Mouse (Mus musculus) c-Kit-negative CD71-positive TER-119-positive erythroid progenitor cells, embryonic 14.5 days (primary cell): ENCODE results near the gene Zfp536.

Source experiments
- DNase-seq: peaks from one replicate; pipeline ENCODE4 v3.0.0-alpha.2; 2013; ENCODE audit warnings: low read depth, low spot score

The Zfp536 gene

GRCm38 (mm10) chr7:37556811-37557210, 216.6 kb downstream of the Zfp536 start:
- no peak for DNase-seq

GRCm38 (mm10) chr7:37554405-37554804, 219.0 kb downstream of the Zfp536 start:
- DNase-seq = no peak

GRCm38 (mm10) chr7:37553646-37554045, 219.8 kb downstream of the Zfp536 start:
- no peak for DNase-seq

GRCm38 (mm10) chr7:37552384-37552783, 221.1 kb downstream of the Zfp536 start:
- DNase-seq = no peak

- DNase-seq = no peak
Observed at GRCm38 (mm10) chr7:37548805-37549204, 224.6 kb downstream of the Zfp536 start.

GRCm38 (mm10) chr7:37544011-37544410, 229.4 kb downstream of the Zfp536 start:
- DNase-seq = no peak

GRCm38 (mm10) chr7:37542951-37543350, 230.5 kb downstream of the Zfp536 start:
- DNase-seq = no peak

GRCm38 (mm10) chr7:37531166-37531565, 242.3 kb downstream of the Zfp536 start:
- no peak for DNase-seq

GRCm38 (mm10) chr7:37528311-37528710, 245.1 kb downstream of the Zfp536 start:
- DNase-seq = no peak

- no peak for DNase-seq
Observed at GRCm38 (mm10) chr7:37527890-37528289, 245.6 kb downstream of the Zfp536 start.

GRCm38 (mm10) chr7:37521407-37521806, 252.0 kb downstream of the Zfp536 start:
- no peak for DNase-seq

GRCm38 (mm10) chr7:37510933-37511675, 262.3 kb downstream of the Zfp536 start:
- no peak for DNase-seq

GRCm38 (mm10) chr7:37509700-37510099, 263.7 kb downstream of the Zfp536 start:
- no peak for DNase-seq

GRCm38 (mm10) chr7:37505548-37505947, 267.9 kb downstream of the Zfp536 start:
- DNase-seq = no peak

GRCm38 (mm10) chr7:37505096-37505495, 268.3 kb downstream of the Zfp536 start:
- no peak for DNase-seq

- no peak for DNase-seq
Observed at GRCm38 (mm10) chr7:37498881-37499280, 274.6 kb downstream of the Zfp536 start.

- no peak for DNase-seq
Observed at GRCm38 (mm10) chr7:37496491-37496890, 276.9 kb downstream of the Zfp536 start.

- DNase-seq = no peak
Observed at GRCm38 (mm10) chr7:37490312-37490711, 283.1 kb downstream of the Zfp536 start.

- no peak for DNase-seq
Observed at GRCm38 (mm10) chr7:37484946-37485345, 288.5 kb downstream of the Zfp536 start.

- DNase-seq = no peak
Observed at GRCm38 (mm10) chr7:37482564-37482963, 290.9 kb downstream of the Zfp536 start.

- DNase-seq = no peak
Observed at GRCm38 (mm10) chr7:37481165-37481564, 292.3 kb downstream of the Zfp536 start.

- no peak for DNase-seq
Observed at GRCm38 (mm10) chr7:37477309-37477708, 296.1 kb downstream of the Zfp536 start.

GRCm38 (mm10) chr7:37475485-37475884, 298.0 kb downstream of the Zfp536 start:
- no peak for DNase-seq

GRCm38 (mm10) chr7:37474284-37474683, 299.2 kb downstream of the Zfp536 start:
- no peak for DNase-seq
